Mouse (Mus musculus): ENCODE measurements around the gene Ass1.
"Not testable (repeated sequence)": the region's sequence is repeated elsewhere in the genome, so short reads cannot be mapped to it uniquely, and the experiment has no call there.

GRCm38 (mm10) chr2:31551351-31551750 is 81.3 kb downstream of the Ass1 start:
- not testable (repeated sequence) for TF ChIP-seq CTCF (IDR thresholded peaks at IDR 0.05); POLR2A (IDR thresholded peaks at IDR 0.05; ENCODE audit: insufficient read depth, low read depth, low read length)

Data from heart, adult 2 months (tissue).